8 mouse cellular contexts compared by ENCODE assay signal in the genomic region with DNA sequence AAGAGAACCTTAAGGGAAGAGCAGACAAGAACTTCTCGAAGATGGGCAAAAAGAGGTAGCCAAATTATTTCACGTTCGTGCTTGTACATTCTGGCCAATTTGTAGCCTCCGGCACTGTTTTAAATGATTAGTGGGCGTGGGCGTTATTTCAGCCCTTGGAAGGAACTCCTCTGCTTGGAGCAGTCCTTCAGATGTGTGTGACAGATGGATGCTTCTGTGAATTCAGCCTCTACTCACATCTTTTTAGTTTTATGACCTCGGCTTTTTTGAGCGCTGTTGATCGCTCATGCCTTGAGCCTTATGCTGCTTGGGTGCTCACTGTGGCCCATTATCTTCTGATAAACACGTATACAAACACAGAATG. TPM values are rescaled to one million over a fixed set of nuclear protein-coding genes. Genes with fewer than 3 reads are reported as not detected.
DNase-seq lines count a peak whose midpoint lies in the region; ATAC-seq and TF ChIP-seq lines count a peak whose summit lies in the region.

No protein-coding gene starts in this region.

- H3K27ac ChIP-seq in kidney, adult 2 months (ENCODE audit: insufficient read depth, low read depth, low read length) = no peak overlapping the region
- no peak overlapping the region for H3K27ac ChIP-seq in hindbrain, postnatal 0 days
- no peak overlapping the region for H3K27ac ChIP-seq in midbrain, embryonic 15.5 days

- no peak for TF ChIP-seq POLR2A in kidney, adult 2 months (IDR thresholded peaks at IDR 0.05; ENCODE audit: low read depth, low read length)

- no peak for TF ChIP-seq CTCF in kidney, adult 2 months (conservative IDR thresholded peaks at IDR 0.05; ENCODE audit: insufficient read depth, insufficient read length, low read depth, low read length)
- no peak for TF ChIP-seq CTCF in hindbrain, postnatal 0 days (IDR thresholded peaks at IDR 0.05; ENCODE audit: low read depth)

- peaks cover 3% of the 10 kb centered on the region; the same call in 1 of the 2 replicates for H3K4me1 ChIP-seq in kidney, adult 2 months (ENCODE audit: control insufficient read depth, insufficient read depth, low read length)
- H3K4me1 ChIP-seq in hindbrain, postnatal 0 days (ENCODE audit: insufficient read depth, low read length) = no peaks in the 10 kb centered on the region
- peaks cover 6% of the 10 kb centered on the region; the same call in 1 of the 2 replicates for H3K4me1 ChIP-seq in midbrain, embryonic 15.5 days

- DNase-seq in kidney, adult 2 months = no peak
- DNase-seq in kidney, adult 11 months = no peak
- DNase-seq in hindbrain, postnatal 0 days (ENCODE audit: low spot score) = no peak
- DNase-seq in thymus, postnatal 10 days (ENCODE audit: low spot score in 2 of 2) = no peak
- no peak for DNase-seq in retina, embryonic 14.5 days (ENCODE audit: low spot score)
- DNase-seq in ovary, adult 18-20 months (ENCODE audit: low spot score) = no peak

- peak overlapping the region; percentile 42 for H3K9ac ChIP-seq in hindbrain, postnatal 0 days (replicated peaks; ENCODE audit: low read length)
- H3K9ac ChIP-seq in midbrain, embryonic 15.5 days = 0 out of 2 replicates have a peak overlapping the region, but pooled peaks have one; percentile 52

- H3K36me3 ChIP-seq in kidney, adult 2 months (ENCODE audit: control insufficient read depth, insufficient read depth, low read length) = no peaks in the 10 kb centered on the region
- H3K36me3 ChIP-seq in hindbrain, postnatal 0 days (ENCODE audit: insufficient read depth, low read length) = no peaks in the 10 kb centered on the region
- no peaks in the 10 kb centered on the region for H3K36me3 ChIP-seq in midbrain, embryonic 15.5 days (replicated peaks)

- 16% methylated on average over 10 of the region's 10 CpGs for WGBS in kidney, adult 2 months
- WGBS in hindbrain, postnatal 0 days = 26% methylated on average over 10 of the region's 10 CpGs
- WGBS in midbrain, embryonic 15.5 days = 24% methylated on average over 10 of the region's 10 CpGs

- H3K4me3 ChIP-seq in kidney, adult 2 months (ENCODE audit: insufficient read depth, low read depth, low read length) = peak overlapping the region; percentile 34
- peak overlapping the region; percentile 56 for H3K4me3 ChIP-seq in hindbrain, postnatal 0 days (ENCODE audit: low read length)
- peak overlapping the region; percentile 57 for H3K4me3 ChIP-seq in midbrain, embryonic 15.5 days

- H3K4me2 ChIP-seq in hindbrain, postnatal 0 days (ENCODE audit: low read depth, low read length) = peak overlapping the region; percentile 89
- peak overlapping the region; percentile 99 for H3K4me2 ChIP-seq in midbrain, embryonic 15.5 days

- ATAC-seq in common myeloid progenitor, adult 5-6 weeks (replicated peaks; ENCODE audit: low read depth, poor library complexity, severe bottlenecking) = 0 out of 2 replicates have a peak, but pooled peaks have one; percentile 10
- ATAC-seq in hindbrain, postnatal 0 days = no peak
- ATAC-seq in midbrain, embryonic 15.5 days (replicated peaks) = peak; percentile 10; the same call in 1 of the 2 replicates

- H3K27me3 ChIP-seq in kidney, adult 2 months (replicated peaks; ENCODE audit: control insufficient read depth, insufficient read depth, low read length) = no peaks in the 10 kb centered on the region
- no peaks in the 10 kb centered on the region for H3K27me3 ChIP-seq in hindbrain, postnatal 0 days (ENCODE audit: insufficient read depth, low read length)
- no peaks in the 10 kb centered on the region for H3K27me3 ChIP-seq in midbrain, embryonic 15.5 days (replicated peaks)

- no peaks in the 10 kb centered on the region for H3K9me3 ChIP-seq in hindbrain, postnatal 0 days (ENCODE audit: low read length)
- no peaks in the 10 kb centered on the region for H3K9me3 ChIP-seq in midbrain, embryonic 15.5 days

RNA-seq across cellular contexts. Expression of gene Abcb1b, which starts 0.8 kb away (rescaled TPM):
- polyA plus RNA-seq in kidney, adult 2 months (2012; rRNA removed) = 8.4 and 10.2 TPM in 2 replicates
- 39.9 and 43.0 TPM in 2 replicates for total RNA-seq in common myeloid progenitor, adult 5-6 weeks (2017)
- total RNA-seq in hindbrain, postnatal 0 days (2014; rRNA removed) = 0.99 and 1.2 TPM in 2 replicates
- polyA plus RNA-seq in hindbrain, postnatal 0 days (2015; fragmentation: Nextera tagmentation; extraction: Ambion mirVana) = 1.4 and 1.8 TPM in 2 replicates
- 0.44 and 0.82 TPM in 2 replicates for polyA plus RNA-seq in midbrain, embryonic 15.5 days (2015; fragmentation: Nextera tagmentation; extraction: Ambion mirVana)
